Mouse (Mus musculus) layer of hippocampus, adult 18-20 months (tissue): Measurements from ENCODE around the gene Dhrs11. TPM values are rescaled to one million over a fixed set of nuclear protein-coding genes. Genes with fewer than 3 reads are reported as not detected.
A peak's percentile ranks its signal among the peaks of the same experiment; 100 is the strongest.
"Not testable (repeated sequence)": the region's sequence is repeated elsewhere in the genome, so short reads cannot be mapped to it uniquely, and the experiment has no call there.

ENCODE experiments used
- DNase-seq, 2 experiments: peaks; one replicate each; pipeline ENCODE4 v3.0.0; 2022; ENCODE audit warnings: low spot score in 2 of 2
- long read RNA-seq: library from polyadenylated mRNA; stranded (forward); transcript quantifications from one replicate; pipeline ENCODE4 v2.0.0, GENCODE M21; 2021
- total RNA-seq, 2 experiments: library from RNA; stranded (reverse); gene quantifications; 2 replicates each; pipeline ENCODE4 v1.2.3; 2021

The Dhrs11 gene
- 1 to 10 TPM; 5.3 to 5.8 TPM for total RNA-seq
- long read RNA-seq, partial matches to known transcripts: 0 of 5 reads
- long read RNA-seq, other reads (novel, unspliced or antisense): 2 of 5 reads

GRCm38 (mm10) chr11:84828516-84829399 is at the start of gene Dhrs11:
Gene Dhrs11, minus strand, starts transcription at chr11:84828994.
- peak; percentile 77 to 84 for DNase-seq

- not testable (repeated sequence) for DNase-seq
Observed at GRCm38 (mm10) chr11:84876020-84876419, 47.2 kb upstream of the Dhrs11 start.

- no peak for DNase-seq
Observed at GRCm38 (mm10) chr11:84873042-84873833, 44.4 kb upstream of the Dhrs11 start.

- DNase-seq: no peak
Observed at GRCm38 (mm10) chr11:84871548-84872069, 42.8 kb upstream of the Dhrs11 start.

GRCm38 (mm10) chr11:84871046-84871445 is 42.3 kb upstream of the Dhrs11 start:
- no peak for DNase-seq

- DNase-seq: peak; percentile 83 to 93
Observed at GRCm38 (mm10) chr11:84870337-84871043, 41.7 kb upstream of the Dhrs11 start, which contains the start of gene Ggnbp2. Gene Ggnbp2, minus strand, starts transcription at chr11:84870817.

GRCm38 (mm10) chr11:84869537-84870232 is 40.9 kb upstream of the Dhrs11 start:
- DNase-seq: peak; percentile 86 to 93

- DNase-seq: no peak
Observed at GRCm38 (mm10) chr11:84868786-84869259, 40.0 kb upstream of the Dhrs11 start.

- DNase-seq: no peak
Observed at GRCm38 (mm10) chr11:84867586-84867985, 38.8 kb upstream of the Dhrs11 start.

- DNase-seq: no peak
Observed at GRCm38 (mm10) chr11:84865268-84865667, 36.5 kb upstream of the Dhrs11 start.

GRCm38 (mm10) chr11:84855285-84855684 is 26.5 kb upstream of the Dhrs11 start:
- DNase-seq: no peak

- DNase-seq: no peak
Observed at GRCm38 (mm10) chr11:84847475-84848090, 18.8 kb upstream of the Dhrs11 start.

GRCm38 (mm10) chr11:84846741-84847474 is 18.1 kb upstream of the Dhrs11 start:
- no peak for DNase-seq

- DNase-seq: no peak
Observed at GRCm38 (mm10) chr11:84839330-84839729, 10.5 kb upstream of the Dhrs11 start.

GRCm38 (mm10) chr11:84829495-84829894 is 701 bp upstream of the Dhrs11 start:
- DNase-seq: not testable (repeated sequence)

- DNase-seq: no peak
Observed at GRCm38 (mm10) chr11:84827901-84828503, 792 bp downstream of the Dhrs11 start.

- DNase-seq: no peak
Observed at GRCm38 (mm10) chr11:84827492-84827891, 1.3 kb downstream of the Dhrs11 start.

- peak in 1 of 2 experiments; percentile 63 for DNase-seq
Observed at GRCm38 (mm10) chr11:84826185-84826584, 2.6 kb downstream of the Dhrs11 start.
